Mouse (Mus musculus): ENCODE measurements around the gene Btbd3.

The Btbd3 gene

GRCm38 (mm10) chr2:138256411-138256810 is at the start of gene Btbd3:
Btbd3 (plus strand) TSS chr2:138256565.
- DNase-seq (ENCODE audit: low read depth) = peak; percentile 75

GRCm38 (mm10) chr2:138215561-138215960 is 40.8 kb upstream of the Btbd3 start:
- DNase-seq (ENCODE audit: low read depth) = no peak

- DNase-seq (ENCODE audit: low read depth) = no peak
Measured at GRCm38 (mm10) chr2:138220269-138220668, 36.1 kb upstream of the Btbd3 start.

GRCm38 (mm10) chr2:138232247-138232646 is 24.1 kb upstream of the Btbd3 start:
- no peak for DNase-seq (ENCODE audit: low read depth)

GRCm38 (mm10) chr2:138236149-138236548 is 20.2 kb upstream of the Btbd3 start:
- no peak for DNase-seq (ENCODE audit: low read depth)

- DNase-seq (ENCODE audit: low read depth) = no peak
Measured at GRCm38 (mm10) chr2:138242452-138242851, 13.9 kb upstream of the Btbd3 start.

- peak; percentile 70 for DNase-seq (ENCODE audit: low read depth)
Measured at GRCm38 (mm10) chr2:138245631-138246289, 10.6 kb upstream of the Btbd3 start.

- no peak for DNase-seq (ENCODE audit: low read depth)
Measured at GRCm38 (mm10) chr2:138247986-138248385, 8.4 kb upstream of the Btbd3 start.

- DNase-seq (ENCODE audit: low read depth) = no peak
Measured at GRCm38 (mm10) chr2:138256851-138257471, 596 bp downstream of the Btbd3 start.

GRCm38 (mm10) chr2:138257692-138258315 is 1.4 kb downstream of the Btbd3 start:
- DNase-seq (ENCODE audit: low read depth) = no peak

GRCm38 (mm10) chr2:138261140-138261539 is 4.8 kb downstream of the Btbd3 start:
- no peak for DNase-seq (ENCODE audit: low read depth)

- DNase-seq (ENCODE audit: low read depth) = no peak
Measured at GRCm38 (mm10) chr2:138262885-138263284, 6.5 kb downstream of the Btbd3 start.

- DNase-seq (ENCODE audit: low read depth) = no peak
Measured at GRCm38 (mm10) chr2:138265356-138266005, 9.1 kb downstream of the Btbd3 start.

- no peak for DNase-seq (ENCODE audit: low read depth)
Measured at GRCm38 (mm10) chr2:138266679-138267078, 10.3 kb downstream of the Btbd3 start.

- no peak for DNase-seq (ENCODE audit: low read depth)
Measured at GRCm38 (mm10) chr2:138267852-138268513, 11.6 kb downstream of the Btbd3 start.

- no peak for DNase-seq (ENCODE audit: low read depth)
Measured at GRCm38 (mm10) chr2:138269330-138269729, 13.0 kb downstream of the Btbd3 start.

- DNase-seq (ENCODE audit: low read depth) = no peak
Measured at GRCm38 (mm10) chr2:138273404-138274073, 17.2 kb downstream of the Btbd3 start.

- no peak for DNase-seq (ENCODE audit: low read depth)
Measured at GRCm38 (mm10) chr2:138274086-138274485, 17.7 kb downstream of the Btbd3 start.

- peak; percentile 70 for DNase-seq (ENCODE audit: low read depth)
Measured at GRCm38 (mm10) chr2:138277842-138278691, 21.7 kb downstream of the Btbd3 start.

GRCm38 (mm10) chr2:138278853-138279640 is 22.7 kb downstream of the Btbd3 start:
- no peak for DNase-seq (ENCODE audit: low read depth)

Measured in fibroblast of lung, adult 2 months (primary cell).